Mouse (Mus musculus): ENCODE results near the gene Aldh4a1. TPM values are rescaled to one million over a fixed set of nuclear protein-coding genes. Genes with fewer than 3 reads are reported as not detected.

Gene Aldh4a1
- 10 to 100 TPM; 62.7 to 84.6 TPM for total RNA-seq (2021)
- long read RNA-seq, experiment 1, transcript Aldh4a1-201 (15 exons, 3,382 nt): major isoform, 80 of 138 reads
- long read RNA-seq, experiment 1, partial matches to known transcripts: 57 of 138 reads
- long read RNA-seq, experiment 1, other reads (novel, unspliced or antisense): 1 of 138 reads
- long read RNA-seq, experiment 2, transcript Aldh4a1-201 (15 exons, 3,382 nt): major isoform, 34 of 55 reads
- long read RNA-seq, experiment 2, partial matches to known transcripts: 7 of 55 reads
- long read RNA-seq, experiment 2, other reads (novel, unspliced or antisense): 14 of 55 reads

GRCm38 (mm10) chr4:139622373-139623282 is at the start of gene Aldh4a1:
TSS of gene Aldh4a1 (plus strand) at chr4:139622866.
- DNase-seq: peak; percentile 91

DNA sequence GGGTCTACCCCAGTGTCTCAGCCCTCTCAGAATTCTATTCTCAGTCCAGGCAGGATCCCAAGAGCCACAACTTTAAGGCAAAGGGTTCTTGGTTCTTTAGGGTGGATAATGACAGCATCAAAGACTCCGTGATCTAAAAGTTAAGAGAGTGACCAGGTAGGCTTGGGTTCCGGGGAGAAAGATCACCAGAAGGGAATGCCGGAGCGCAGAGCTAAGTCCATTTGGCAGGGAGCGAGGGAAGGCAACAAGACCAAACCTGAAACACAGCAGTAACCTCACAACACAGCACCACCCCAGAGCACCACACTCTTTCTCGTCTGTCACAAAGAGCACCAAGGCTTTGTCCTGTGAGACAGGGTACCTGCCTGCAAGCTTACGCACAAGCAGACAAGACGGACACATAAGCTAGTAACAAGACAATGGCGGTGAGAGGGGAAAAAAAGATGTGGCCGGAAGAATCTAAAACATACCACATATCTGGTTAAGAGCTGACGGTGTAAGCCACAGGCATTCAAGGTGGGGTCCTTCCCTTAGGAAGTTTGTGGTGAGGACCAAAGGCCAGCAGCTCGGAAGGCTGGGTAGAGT is 49.6 kb upstream of the Aldh4a1 start:
- no peak for DNase-seq

GRCm38 (mm10) chr4:139574156-139574798 is 48.4 kb upstream of the Aldh4a1 start:
- DNase-seq: peak; percentile 99

GRCm38 (mm10) chr4:139574799-139575672 is 47.6 kb upstream of the Aldh4a1 start:
- no peak for DNase-seq

- no peak for DNase-seq
Measured at GRCm38 (mm10) chr4:139575673-139576003, 47.0 kb upstream of the Aldh4a1 start.

DNA sequence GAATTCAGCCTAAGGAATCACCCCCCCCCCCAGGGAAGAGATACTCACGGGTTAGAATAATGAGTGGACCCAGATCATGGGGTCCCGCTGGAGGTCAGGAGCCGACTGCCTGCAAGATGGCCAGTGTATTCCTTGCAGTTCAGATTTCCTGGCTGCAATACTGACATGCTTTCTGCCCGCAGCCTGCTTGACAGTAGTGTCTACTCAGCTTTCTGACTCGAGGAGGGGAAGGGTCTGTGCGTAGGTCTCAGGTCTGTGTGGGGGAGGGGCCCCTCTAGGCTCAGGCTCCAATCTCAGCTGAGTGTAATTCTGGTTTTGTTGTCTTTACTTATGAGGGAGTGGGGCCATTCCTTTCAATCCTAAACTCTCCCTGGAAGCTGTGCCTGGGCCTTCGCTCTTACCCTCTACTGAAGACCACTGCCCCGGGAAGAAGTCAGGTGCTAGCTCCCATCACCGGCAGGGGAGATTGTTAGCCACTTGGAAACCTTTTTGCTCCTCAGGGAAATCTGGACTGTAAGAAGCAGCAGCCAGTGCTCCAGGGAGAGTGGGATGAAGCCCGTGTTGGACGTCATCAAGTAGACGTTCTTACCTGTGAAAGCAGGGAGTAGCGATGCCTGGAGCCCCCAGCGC is 46.3 kb upstream of the Aldh4a1 start:
- no peak for DNase-seq

DNA sequence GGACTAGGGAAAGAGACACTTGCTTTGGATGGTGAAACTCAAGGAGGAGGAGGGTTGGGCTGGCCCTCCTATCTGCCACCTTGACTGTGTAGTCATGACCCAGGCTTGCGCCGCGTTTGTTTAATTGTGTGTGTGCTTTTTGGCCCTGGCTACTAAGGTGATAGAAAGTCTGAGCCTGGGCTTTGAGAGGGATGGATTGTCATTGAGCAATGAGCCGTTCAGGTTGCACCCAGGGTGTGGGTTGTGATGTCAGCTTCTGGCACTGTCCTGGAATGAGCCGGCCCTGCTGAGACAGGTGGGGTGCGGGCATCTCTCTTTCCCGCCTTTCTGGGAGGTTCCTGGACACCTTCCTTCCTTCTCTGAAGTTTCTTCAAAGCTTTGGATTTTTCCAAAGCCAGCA is 45.7 kb upstream of the Aldh4a1 start:
- no peak for DNase-seq

DNA sequence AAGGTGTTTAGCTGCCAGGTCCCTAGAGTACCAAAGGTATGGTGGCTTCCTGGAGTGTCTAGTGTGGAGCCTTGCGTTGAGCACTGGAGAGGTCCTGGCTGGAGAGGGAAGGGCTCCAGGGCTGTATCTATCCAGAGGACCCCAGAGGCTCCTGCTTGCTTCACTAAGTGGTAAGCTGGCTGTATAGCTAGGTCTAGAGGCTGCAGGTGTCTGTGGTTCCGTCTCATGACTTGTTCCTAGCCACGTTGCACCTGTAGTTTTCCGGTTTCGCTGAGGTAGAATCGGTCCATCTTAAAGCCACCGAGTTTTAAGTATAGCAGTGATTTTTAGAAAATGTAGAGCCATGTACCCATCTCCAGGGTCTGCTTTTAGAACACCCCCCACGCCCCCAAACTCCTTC is 44.3 kb upstream of the Aldh4a1 start:
- DNase-seq: no peak

- DNase-seq: no peak
Measured at GRCm38 (mm10) chr4:139579003-139579402, 43.7 kb upstream of the Aldh4a1 start.

DNA sequence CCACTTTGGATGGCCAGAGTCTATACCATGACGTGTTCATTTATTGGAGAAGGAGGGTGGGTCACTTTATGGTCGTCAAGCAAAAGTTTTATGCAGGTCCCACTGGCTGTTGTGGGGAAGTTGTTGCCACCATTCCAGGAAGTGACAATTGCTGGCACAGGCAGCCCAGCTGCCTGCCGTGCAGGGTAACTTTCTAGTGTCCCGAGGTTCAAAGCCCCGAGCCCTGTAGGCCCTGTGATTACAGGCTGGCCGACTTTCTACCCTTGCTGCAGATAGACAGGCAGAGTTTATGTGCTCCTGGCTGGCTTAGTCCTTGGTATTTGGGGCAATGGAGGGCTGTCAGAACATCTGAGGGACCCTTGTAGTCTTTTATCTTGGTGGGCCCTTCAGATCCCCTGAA is 43.2 kb upstream of the Aldh4a1 start:
- DNase-seq: no peak

DNA sequence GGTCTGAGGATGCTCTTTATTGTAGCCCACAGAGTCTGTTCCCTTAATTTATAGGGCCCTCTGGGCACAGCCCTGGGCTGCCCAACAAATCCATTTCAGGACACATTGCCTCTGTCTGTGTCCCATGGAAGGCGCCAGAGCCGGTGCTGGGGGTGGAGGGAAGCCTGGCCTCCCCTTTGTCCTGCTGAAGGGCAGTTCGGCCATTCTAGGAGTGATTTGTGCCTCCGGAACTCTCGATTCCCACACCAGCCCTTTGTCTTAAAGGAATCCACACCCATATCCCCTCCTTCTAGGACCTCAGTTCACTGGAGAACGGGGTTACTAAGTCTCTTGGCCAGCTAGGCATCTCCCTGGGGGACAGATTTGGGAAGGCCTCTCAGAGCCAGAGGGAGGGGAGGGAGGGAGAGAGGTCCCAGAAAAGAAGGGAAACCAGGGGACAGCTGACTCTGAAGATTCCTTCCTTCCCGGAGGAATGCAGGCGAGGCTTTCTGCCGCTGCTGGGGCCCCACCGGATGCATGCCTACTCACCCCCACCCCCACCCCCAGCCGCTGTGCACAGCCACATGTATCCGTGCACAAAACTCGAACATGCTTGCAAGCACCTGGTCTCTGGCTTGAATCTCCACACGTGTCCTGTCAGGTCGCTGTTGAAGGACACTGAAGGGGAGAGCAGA is 41.9 kb upstream of the Aldh4a1 start:
- peak; percentile 68 for DNase-seq

GRCm38 (mm10) chr4:139581427-139582051 is 41.1 kb upstream of the Aldh4a1 start:
- peak; percentile 65 for DNase-seq

GRCm38 (mm10) chr4:139582346-139582745 is 40.3 kb upstream of the Aldh4a1 start:
- DNase-seq: no peak

GRCm38 (mm10) chr4:139582903-139583302 is 39.8 kb upstream of the Aldh4a1 start:
- DNase-seq: no peak

- DNase-seq: no peak
Measured at GRCm38 (mm10) chr4:139583629-139584245, 38.9 kb upstream of the Aldh4a1 start.

DNA sequence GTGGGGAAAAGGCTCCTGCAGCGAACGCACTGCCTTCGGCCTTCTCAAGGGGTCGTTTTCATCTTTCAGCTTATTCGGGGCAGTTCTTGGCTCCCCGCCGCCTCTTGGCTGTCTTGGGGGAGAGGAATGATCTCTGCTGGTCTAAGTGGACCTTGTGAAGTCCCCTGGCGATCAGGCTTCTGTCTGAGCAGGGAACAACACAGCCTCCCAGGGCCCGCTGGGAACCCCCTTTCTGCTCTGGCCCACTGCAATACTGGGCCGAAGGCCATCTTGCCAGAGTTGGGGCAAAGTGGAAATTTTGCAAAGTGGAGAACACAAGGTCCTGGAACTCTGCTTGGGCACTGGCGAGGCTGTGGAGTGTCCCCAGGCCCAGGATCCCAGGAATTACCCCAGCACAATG is 38.0 kb upstream of the Aldh4a1 start:
- peak; percentile 74 for DNase-seq

DNA sequence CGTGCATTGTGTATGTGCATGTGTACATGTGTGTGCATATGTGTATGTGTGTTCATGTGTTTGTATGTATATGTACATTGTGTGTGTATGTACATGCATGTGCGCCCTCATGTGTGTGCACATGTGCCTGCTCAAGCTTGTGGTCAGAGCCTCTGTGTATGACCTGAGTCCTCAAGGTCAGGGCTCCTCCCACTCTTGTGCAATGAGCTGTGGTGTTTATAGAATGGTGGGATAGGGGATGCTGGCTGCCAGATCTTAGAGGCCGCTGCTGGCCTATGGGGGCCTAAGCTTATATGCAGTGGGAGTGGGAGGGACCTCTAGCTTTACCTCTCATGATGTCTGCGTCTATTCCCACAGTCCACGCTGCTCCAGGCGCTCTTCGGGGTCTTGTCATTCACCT is 37.0 kb upstream of the Aldh4a1 start:
- DNase-seq: peak; percentile 66

GRCm38 (mm10) chr4:139587370-139587769 is 35.3 kb upstream of the Aldh4a1 start:
- DNase-seq: peak; percentile 71

GRCm38 (mm10) chr4:139587773-139588172 is 34.9 kb upstream of the Aldh4a1 start:
- DNase-seq: peak; percentile 83

Data from adrenal gland, postnatal 10 days (tissue).